In the genomic region with DNA sequence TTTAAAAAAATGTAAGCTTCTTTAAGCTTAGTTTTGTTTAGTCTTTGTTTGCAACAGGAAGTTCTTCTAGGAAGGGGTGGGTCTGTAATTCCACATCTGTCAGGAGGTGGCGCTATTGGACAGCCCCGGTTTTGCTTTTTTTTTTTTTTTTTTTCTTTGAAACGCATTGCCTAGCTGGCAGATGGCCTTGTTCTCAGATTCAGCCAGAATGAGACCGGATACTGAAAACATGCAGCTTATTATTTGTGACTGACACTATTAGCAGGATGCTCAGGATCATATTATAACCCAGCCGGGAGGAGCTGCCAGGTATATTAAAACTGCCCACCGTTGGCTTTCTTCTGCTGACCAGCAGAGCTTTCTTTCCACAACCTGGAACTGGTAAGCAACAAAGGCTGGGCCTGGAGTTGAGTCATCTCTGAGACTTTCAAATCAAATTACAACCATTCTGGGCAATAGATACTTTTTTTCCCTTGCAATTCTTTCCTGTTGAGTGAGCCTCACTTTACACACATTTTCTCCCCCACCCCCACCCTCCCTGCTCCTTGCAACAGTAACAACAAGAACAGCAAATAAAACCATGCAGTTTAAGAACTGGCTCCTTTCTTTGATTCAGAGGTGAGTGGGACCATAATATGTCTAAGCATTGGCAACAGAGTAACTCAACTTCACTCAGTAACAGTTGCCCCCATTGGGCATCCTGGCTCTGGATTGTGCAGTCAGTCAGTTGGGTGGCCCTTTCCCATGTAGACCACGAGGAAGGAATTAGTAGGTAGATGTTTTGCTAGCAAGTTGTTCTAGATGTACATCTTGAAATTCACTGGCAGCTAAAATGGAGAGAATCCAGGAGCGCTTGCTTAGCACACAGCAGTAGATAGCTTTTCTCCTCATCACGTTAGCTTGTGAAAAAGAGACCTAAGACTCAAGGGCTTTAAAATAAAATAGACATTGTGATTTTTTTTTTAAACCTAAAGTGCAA, we compare ENCODE assay signal across 7 mouse cellular contexts.
A peak's percentile ranks its signal among the peaks of the same experiment; 100 is the strongest.
DNase-seq lines count a peak whose midpoint lies in the region; ATAC-seq and TF ChIP-seq lines count a peak whose summit lies in the region.

No protein-coding gene starts in this region.

- no peak overlapping the region for H3K4me2 ChIP-seq in hindbrain, embryonic 15.5 days

- H3K4me1 ChIP-seq in hindbrain, embryonic 15.5 days (replicated peaks): peaks cover 19% of the 10 kb centered on the region

- 25% methylated on average over 9 of the region's 9 CpGs for WGBS in hindbrain, embryonic 15.5 days

- H3K4me3 ChIP-seq in gastrocnemius, adult 2 months: peak overlapping the region; percentile 51
- H3K4me3 ChIP-seq in hindbrain, embryonic 15.5 days: no peak overlapping the region

- H3K36me3 ChIP-seq in hindbrain, embryonic 15.5 days: no peaks in the 10 kb centered on the region

- no peak overlapping the region for H3K9ac ChIP-seq in hindbrain, embryonic 15.5 days

- H3K9me3 ChIP-seq in hindbrain, embryonic 15.5 days: peaks cover 5% of the 10 kb centered on the region; the same call in 1 of the 2 replicates

- peak; percentile 78 for ATAC-seq in activated CD4-positive, CD25-positive, alpha-beta regulatory T cell, adult 4 months
- ATAC-seq in hindbrain, embryonic 15.5 days (ENCODE audit: low FRiP score, low read depth): peak; percentile 35; the same call in 1 of the 2 replicates
- peak; percentile 86 for ATAC-seq in megakaryocyte progenitor cell, adult 5-6 weeks (replicated peaks; ENCODE audit: poor library complexity)

- DNase-seq in cerebellum, postnatal 25 days: peak; percentile 82 to 87
- peak; percentile 78 for DNase-seq in gastrocnemius, adult 2 months
- DNase-seq in layer of hippocampus, postnatal 36 days: peak; percentile 44 to 66
- DNase-seq in right cerebral cortex, postnatal 25 days: peak; percentile 55

- H3K27ac ChIP-seq in gastrocnemius, adult 2 months: peak overlapping the region; percentile 63
- H3K27ac ChIP-seq in hindbrain, embryonic 15.5 days (replicated peaks): peak overlapping the region; percentile 72

- intact Hi-C loops in gastrocnemius, adult 2 months (cut with DNase I): loop anchor here (1.0 to 5.0 kb wide), 2 partner anchors 90 to 179 kb away; no protein-coding TSS in a partner anchor

- H3K27me3 ChIP-seq in hindbrain, embryonic 15.5 days: no peaks in the 10 kb centered on the region

- TF ChIP-seq CTCF in gastrocnemius, adult 2 months (IDR thresholded peaks at IDR 0.05): peak; percentile 94; the same call in 1 of the 2 replicates

Comparison
In these comparisons a context has a peak if more than half of its experiments do, and no peak if none do; other contexts are left out.
1. ATAC-seq: peak in every context shown above with its lines; median percentile 86 in megakaryocyte progenitor cell, adult 5-6 weeks; 78 in activated CD4-positive, CD25-positive, alpha-beta regulatory T cell, adult 4 months; 35 in hindbrain, embryonic 15.5 days.